Mouse (Mus musculus) cerebellum, postnatal 36 days (tissue): ENCODE results near the gene Rps6kc1.

Source experiments
- DNase-seq, 2 experiments: peaks; one replicate each; pipeline ENCODE4 v3.0.0; 2021 to 2022; ENCODE audit warnings: mixed read lengths in 2 of 2

The Rps6kc1 gene

DNA sequence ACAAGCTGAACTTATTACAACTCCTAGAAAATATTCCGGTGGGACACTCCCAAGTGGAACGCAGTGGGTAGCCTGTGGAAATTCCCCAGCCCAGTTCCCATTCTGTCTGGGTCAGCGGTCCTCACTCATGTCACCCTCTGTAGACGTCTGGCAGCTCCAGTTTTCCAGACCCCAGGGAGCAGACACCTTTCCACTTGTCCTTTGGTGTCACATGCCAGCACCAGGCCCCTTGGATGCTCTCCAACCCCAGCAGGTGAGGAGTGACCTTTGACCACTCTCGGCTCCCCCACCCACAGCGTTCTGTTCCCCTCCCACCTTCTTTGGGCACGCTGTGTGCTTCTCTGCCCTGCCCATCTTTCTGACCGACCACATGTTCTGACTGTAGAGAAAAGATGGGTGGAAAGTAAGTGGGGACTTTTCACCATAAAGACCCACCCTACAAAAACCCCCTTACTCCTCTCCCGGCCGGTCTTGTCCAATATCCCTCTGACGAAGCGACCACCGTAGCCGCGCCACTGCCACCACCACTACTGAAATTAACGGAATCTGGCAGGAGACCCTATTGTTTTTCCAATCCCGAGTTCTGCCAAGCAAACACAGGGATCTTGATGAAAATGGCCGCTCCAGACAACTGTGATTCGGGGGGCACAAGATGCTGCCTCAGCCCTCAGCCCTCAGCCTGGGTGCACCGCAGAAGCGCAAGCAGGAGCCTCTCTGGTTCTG, 246.6 kb downstream of the Rps6kc1 start:
- no peak for DNase-seq

GRCm38 (mm10) chr1:190663996-190664395, 247.6 kb downstream of the Rps6kc1 start:
- no peak for DNase-seq

DNA sequence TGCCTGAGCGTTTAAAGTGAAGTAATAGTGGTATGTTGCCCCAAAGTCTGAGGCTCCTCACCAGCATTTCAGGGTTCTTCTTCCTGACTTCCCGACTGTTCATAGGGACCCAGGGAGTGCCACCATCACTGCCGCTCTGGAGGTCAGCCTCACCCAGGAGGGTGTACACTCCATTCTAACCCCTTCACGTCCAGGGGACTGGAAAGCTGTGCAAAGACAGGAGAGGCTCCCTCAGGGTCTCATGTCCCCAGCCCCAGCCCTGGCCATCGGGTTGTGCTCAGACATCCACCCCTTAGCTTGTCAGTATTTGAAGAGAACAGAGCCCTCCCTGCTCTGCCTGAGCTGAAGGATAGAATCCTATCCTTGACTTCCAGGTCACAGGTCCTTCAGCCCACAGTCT, 248.8 kb downstream of the Rps6kc1 start:
- DNase-seq: no peak

- no peak for DNase-seq
Observed at GRCm38 (mm10) chr1:190661764-190662163, 249.8 kb downstream of the Rps6kc1 start.

DNA sequence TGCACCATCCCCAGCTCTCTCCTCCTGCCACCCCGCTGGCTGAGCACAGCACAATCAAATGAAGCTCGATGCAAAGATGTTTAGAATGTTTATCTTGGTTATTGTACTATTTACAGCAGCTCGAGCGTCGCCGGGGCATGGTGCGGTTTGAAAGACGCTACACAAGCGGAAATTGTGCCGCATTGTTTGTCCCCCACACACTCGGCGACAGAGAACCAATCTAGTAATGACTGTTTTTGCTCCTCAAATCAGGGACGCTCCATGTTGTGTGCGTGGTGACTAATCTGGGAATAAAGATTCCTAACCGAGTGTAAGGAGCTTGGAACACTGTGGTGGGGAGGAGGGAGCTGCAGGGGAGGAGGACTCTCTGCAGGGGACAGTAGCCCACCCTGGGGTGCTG, 250.3 kb downstream of the Rps6kc1 start:
- no peak for DNase-seq

- no peak for DNase-seq
Observed at GRCm38 (mm10) chr1:190659722-190660502, 251.7 kb downstream of the Rps6kc1 start.

DNA sequence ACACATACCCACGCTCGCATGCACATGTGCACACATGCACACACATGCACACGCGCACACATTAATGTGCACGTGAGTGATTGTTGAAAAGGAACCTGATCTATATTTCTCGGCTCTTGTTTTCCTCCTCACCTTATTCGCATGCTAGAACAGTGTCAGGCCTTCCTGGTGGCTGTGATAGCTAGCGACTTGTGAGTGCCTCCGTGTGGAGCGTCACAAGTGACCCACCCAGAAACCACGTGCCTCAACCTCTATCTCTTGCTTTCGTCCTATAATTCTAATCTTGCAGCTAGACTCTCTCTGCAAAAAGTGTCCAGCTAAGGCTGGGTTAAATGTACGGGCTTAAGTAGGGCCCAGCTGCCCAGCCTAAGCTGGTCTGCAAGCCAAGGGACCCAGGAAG, 253.3 kb downstream of the Rps6kc1 start:
- no peak for DNase-seq

GRCm38 (mm10) chr1:190656089-190656488, 255.5 kb downstream of the Rps6kc1 start:
- peak in 1 of 2 experiments; percentile 8 for DNase-seq

DNA sequence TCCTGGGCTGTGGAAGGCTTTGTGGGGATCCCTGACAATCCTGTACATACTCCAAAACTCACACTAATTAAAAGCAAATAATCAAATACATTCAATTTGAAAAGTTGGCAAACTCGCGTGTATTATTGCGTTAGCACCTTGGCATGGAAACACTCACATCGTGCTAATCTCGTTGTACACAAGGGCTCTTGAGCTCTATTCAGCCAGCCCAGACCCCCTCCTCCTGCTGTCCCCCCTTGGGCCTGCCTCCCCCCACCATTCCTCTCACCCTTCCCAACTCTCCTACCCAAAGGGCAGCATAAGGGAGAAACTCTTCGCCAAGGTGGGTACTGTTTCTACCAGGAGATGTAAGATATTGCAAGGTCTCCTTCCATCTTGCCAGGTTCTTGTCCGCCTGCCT, 255.9 kb downstream of the Rps6kc1 start:
- no peak for DNase-seq

DNA sequence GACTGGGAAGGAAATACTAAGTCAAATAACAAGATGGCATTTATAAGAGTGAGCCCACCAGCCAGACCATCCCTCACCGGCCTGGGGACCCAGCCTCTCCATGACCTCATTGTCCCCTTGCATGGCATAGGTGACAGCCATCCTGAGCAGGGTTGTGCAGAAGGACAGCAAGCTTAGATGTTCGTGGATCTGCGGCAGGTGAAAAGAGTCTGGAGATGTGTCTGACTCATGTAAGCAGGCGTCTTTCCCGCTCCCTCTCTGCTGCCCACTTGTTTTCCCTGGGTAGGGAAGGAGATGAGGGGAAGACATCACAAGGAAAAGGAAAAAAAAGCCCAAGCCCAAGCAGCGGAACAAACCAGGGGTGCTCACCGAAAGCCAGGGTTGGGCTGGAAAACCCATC, 256.5 kb downstream of the Rps6kc1 start:
- DNase-seq: no peak

DNA sequence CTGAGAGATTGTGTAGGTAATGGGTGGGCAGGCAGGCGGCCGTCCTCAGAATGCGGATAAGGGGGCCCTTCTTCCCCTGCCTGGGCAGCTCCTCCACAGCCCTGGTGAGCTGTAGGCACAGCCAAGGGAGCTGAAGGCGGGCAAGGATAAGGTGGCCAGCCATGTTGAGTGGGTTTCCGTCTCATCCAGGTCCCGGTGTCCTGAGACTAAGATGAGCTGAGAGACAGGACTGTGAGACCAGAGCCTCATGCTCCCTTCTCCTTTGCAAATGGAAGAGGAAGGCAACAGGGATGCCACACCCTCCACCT, 256.9 kb downstream of the Rps6kc1 start:
- DNase-seq: no peak

- DNase-seq: no peak
Observed at GRCm38 (mm10) chr1:190653989-190654693, 257.4 kb downstream of the Rps6kc1 start.

- DNase-seq: no peak
Observed at GRCm38 (mm10) chr1:190653081-190653480, 258.5 kb downstream of the Rps6kc1 start.
